Mouse (Mus musculus): Measurements from ENCODE around the gene Pex5.

DNA sequence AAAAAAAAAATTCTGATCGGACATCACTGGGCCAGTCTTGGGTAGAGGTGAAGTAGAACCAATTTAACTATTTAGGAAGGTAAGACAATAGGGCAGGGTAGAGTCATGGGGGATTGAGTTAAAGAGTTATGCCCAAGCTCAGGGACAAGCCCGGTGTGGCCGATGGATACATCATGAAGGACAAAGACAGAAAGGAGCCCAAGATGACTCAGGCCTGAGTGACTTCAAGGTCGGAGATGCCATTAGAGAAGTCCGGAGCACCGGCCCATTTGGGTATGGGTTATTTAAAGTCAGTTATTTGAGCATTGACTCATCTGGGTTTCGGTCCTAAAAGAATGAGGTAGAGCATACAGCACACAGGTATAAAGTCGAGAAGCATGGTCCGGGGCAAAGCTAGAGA lies 31.6 kb upstream of the Pex5 start:
- TF ChIP-seq CTCF (IDR thresholded peaks at IDR 0.05) (no peak), EP300 (IDR thresholded peaks at IDR 0.05) (no peak)
